Mouse (Mus musculus): ENCODE results near the gene Scp2. TPM values are rescaled to one million over a fixed set of nuclear protein-coding genes. Genes with fewer than 3 reads are reported as not detected.

Scp2 gene
- polyA plus RNA-seq, 1 experiment, result 224 TPM

DNA sequence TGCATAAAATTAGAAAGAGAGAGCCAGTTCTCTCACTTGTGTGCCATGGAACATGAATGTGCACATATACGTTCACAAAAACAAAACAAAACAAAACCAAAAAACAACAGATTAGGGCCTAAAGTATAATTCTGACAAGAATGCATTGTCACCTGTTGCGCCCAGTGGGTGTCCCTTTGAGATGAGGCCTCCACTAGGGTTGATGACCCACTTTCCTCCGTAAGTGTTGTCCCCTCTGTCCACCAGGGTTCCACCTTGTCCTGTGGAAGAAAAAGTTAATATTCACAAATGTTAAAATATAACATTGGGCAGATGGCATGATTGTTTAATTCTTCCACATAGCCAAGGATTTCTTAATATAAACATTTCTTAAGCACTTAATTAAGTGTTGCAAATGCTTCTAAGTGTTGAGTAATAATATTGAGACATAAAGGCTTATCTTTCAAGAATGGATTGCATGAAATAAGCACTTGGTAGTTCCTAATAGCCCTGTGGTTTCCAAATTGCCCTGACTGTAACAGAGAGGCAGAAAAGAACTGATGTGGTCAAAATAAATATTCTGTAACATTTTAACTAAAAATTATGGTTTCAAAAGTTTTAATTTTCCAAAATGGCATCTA is 70.5 kb downstream of the Scp2 start:
- TF ChIP-seq POLR2A (IDR thresholded peaks at IDR 0.05; ENCODE audit: borderline replicate concordance, insufficient read depth, low read length), result no peak
- no peak for TF ChIP-seq CTCF (IDR thresholded peaks at IDR 0.05; ENCODE audit: borderline replicate concordance, insufficient read depth, low read depth, low read length)
- H3K27me3 ChIP-seq (ENCODE audit: control insufficient read depth, insufficient read depth, low read length), result no peaks in the 10 kb centered on the region
- DNase-seq, result no peak
- H3K4me1 ChIP-seq (ENCODE audit: control insufficient read depth, insufficient read depth, low read length), result no peaks in the 10 kb centered on the region
- 81% methylated on average over 3 of the region's 3 CpGs for WGBS
- H3K4me3 ChIP-seq (replicated peaks; ENCODE audit: insufficient read depth, low read depth, low read length), result no peak overlapping the region
- no peak overlapping the region for H3K27ac ChIP-seq (ENCODE audit: insufficient read depth, low read length)

- WGBS, result 68% methylated on average over 3 of the region's 3 CpGs
- no peak overlapping the region for H3K4me3 ChIP-seq (replicated peaks; ENCODE audit: insufficient read depth, low read depth, low read length)
Observed at GRCm38 (mm10) chr4:108072086-108072485, 72.7 kb downstream of the Scp2 start.

DNA sequence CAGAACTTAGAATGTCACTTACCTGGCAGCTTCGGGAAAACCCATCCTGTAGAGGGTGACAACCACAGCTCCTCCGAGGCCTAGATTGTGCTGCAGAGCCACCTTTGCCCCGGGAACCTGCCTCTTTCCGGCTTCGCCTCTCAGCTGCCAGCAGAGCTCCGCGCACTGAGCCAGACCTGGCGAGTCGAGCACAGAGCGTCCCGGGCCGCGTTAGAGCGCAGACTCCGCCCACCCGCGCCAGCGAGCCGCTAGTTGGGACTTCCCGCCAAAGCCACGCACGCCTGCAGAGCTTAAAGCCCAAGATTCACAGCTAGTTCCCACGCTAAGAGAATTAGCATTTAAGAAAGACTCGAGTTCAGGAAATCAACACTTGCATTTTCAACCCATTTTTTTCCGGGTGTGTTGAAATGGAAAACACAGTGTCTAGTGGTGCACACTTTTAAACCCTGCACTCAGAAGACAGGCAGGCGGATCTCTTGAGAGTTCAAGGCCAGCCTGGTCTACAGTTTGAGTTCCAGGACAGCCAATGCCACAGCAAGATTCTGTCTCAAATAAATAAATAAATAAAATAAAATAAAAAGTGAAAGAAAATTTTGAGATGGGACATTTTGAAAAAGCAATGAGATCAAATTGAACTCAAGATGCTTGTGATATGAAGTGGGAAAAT is 73.4 kb downstream of the Scp2 start:
- no peak for TF ChIP-seq CTCF (IDR thresholded peaks at IDR 0.05; ENCODE audit: borderline replicate concordance, insufficient read depth, low read depth, low read length)
- peak; percentile 46; the same call in 1 of the 2 replicates for TF ChIP-seq POLR2A (IDR thresholded peaks at IDR 0.05; ENCODE audit: borderline replicate concordance, insufficient read depth, low read length)
- no peaks in the 10 kb centered on the region for H3K4me1 ChIP-seq (ENCODE audit: control insufficient read depth, insufficient read depth, low read length)
- H3K27ac ChIP-seq (ENCODE audit: insufficient read depth, low read length), result no peak overlapping the region; the same call in 1 of the 2 replicates
- 2% methylated on average over 26 of the region's 26 CpGs for WGBS
- H3K4me3 ChIP-seq (replicated peaks; ENCODE audit: insufficient read depth, low read depth, low read length), result peak overlapping the region; percentile 68
- H3K27me3 ChIP-seq (ENCODE audit: control insufficient read depth, insufficient read depth, low read length), result no peaks in the 10 kb centered on the region
- peak; percentile 94 to 96 for DNase-seq

More at GRCm38 (mm10) chr4:108072086-108072485, 72.7 kb downstream of the Scp2 start:
- peak in 1 of 2 experiments; percentile 28 for DNase-seq
- Histone ChIP-seq H3K27me3 (ENCODE audit: control insufficient read depth, insufficient read depth, low read length) (no peaks in the 10 kb centered on the region), H3K27ac (ENCODE audit: insufficient read depth, low read length) (no peak overlapping the region), H3K4me1 (ENCODE audit: control insufficient read depth, insufficient read depth, low read length) (no peaks in the 10 kb centered on the region)
- no peak for TF ChIP-seq CTCF (IDR thresholded peaks at IDR 0.05; ENCODE audit: borderline replicate concordance, insufficient read depth, low read depth, low read length)
- no peak for TF ChIP-seq POLR2A (IDR thresholded peaks at IDR 0.05; ENCODE audit: borderline replicate concordance, insufficient read depth, low read length)

GRCm38 (mm10) chr4:108070723-108071122 is 74.1 kb downstream of the Scp2 start:
- peak; percentile 27 to 35 for DNase-seq
- Histone ChIP-seq H3K27ac (ENCODE audit: insufficient read depth, low read length) (no peak overlapping the region), H3K4me3 (replicated peaks; ENCODE audit: insufficient read depth, low read depth, low read length) (peak overlapping the region; percentile 68), H3K4me1 (ENCODE audit: control insufficient read depth, insufficient read depth, low read length) (no peaks in the 10 kb centered on the region), H3K27me3 (ENCODE audit: control insufficient read depth, insufficient read depth, low read length) (no peaks in the 10 kb centered on the region)
- TF ChIP-seq CTCF (IDR thresholded peaks at IDR 0.05; ENCODE audit: borderline replicate concordance, insufficient read depth, low read depth, low read length) (no peak), POLR2A (IDR thresholded peaks at IDR 0.05; ENCODE audit: borderline replicate concordance, insufficient read depth, low read length) (no peak)
- WGBS, result 2% methylated on average over 8 of the region's 8 CpGs

DNA sequence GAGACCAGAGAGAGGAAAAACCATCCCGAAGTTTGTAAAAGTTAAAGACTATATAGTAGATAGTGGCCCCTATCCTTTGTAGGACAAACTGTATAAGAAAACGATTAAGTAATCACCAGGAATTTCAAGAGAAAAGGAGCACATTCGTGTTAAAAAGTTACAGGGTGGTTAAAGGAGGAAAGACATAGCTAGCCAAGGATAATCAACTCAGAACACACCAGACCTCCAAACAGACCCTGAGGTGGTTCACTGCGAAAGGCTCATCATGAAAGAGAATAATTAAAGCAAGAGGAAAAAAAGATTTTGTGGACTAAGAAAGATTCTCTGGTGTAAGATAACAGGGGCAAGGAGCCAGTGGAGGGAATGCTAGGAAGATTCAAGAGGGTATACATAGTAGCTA is 74.5 kb downstream of the Scp2 start:
- H3K4me3 ChIP-seq (replicated peaks; ENCODE audit: insufficient read depth, low read depth, low read length), result peak overlapping the region; percentile 68
- no peak for DNase-seq
- H3K4me1 ChIP-seq (ENCODE audit: control insufficient read depth, insufficient read depth, low read length), result no peaks in the 10 kb centered on the region
- no peaks in the 10 kb centered on the region for H3K27me3 ChIP-seq (ENCODE audit: control insufficient read depth, insufficient read depth, low read length)
- 62% methylated on average over 4 of the region's 4 CpGs for WGBS
- TF ChIP-seq CTCF (IDR thresholded peaks at IDR 0.05; ENCODE audit: borderline replicate concordance, insufficient read depth, low read depth, low read length) (no peak), POLR2A (IDR thresholded peaks at IDR 0.05; ENCODE audit: borderline replicate concordance, insufficient read depth, low read length) (no peak)
- no peak overlapping the region for H3K27ac ChIP-seq (ENCODE audit: insufficient read depth, low read length)

GRCm38 (mm10) chr4:108068081-108068480 is 76.7 kb downstream of the Scp2 start:
- WGBS, result 84% methylated on average over 2 of the region's 2 CpGs
- H3K27me3 ChIP-seq (ENCODE audit: control insufficient read depth, insufficient read depth, low read length), result no peaks in the 10 kb centered on the region
- H3K4me3 ChIP-seq (replicated peaks; ENCODE audit: insufficient read depth, low read depth, low read length), result no peak overlapping the region
- no peaks in the 10 kb centered on the region; the same call in 1 of the 2 replicates for H3K4me1 ChIP-seq (ENCODE audit: control insufficient read depth, insufficient read depth, low read length)
- no peak overlapping the region for H3K27ac ChIP-seq (ENCODE audit: insufficient read depth, low read length)
- no peak for DNase-seq
- TF ChIP-seq POLR2A (IDR thresholded peaks at IDR 0.05; ENCODE audit: borderline replicate concordance, insufficient read depth, low read length) (no peak), CTCF (IDR thresholded peaks at IDR 0.05; ENCODE audit: borderline replicate concordance, insufficient read depth, low read depth, low read length) (no peak)

DNA sequence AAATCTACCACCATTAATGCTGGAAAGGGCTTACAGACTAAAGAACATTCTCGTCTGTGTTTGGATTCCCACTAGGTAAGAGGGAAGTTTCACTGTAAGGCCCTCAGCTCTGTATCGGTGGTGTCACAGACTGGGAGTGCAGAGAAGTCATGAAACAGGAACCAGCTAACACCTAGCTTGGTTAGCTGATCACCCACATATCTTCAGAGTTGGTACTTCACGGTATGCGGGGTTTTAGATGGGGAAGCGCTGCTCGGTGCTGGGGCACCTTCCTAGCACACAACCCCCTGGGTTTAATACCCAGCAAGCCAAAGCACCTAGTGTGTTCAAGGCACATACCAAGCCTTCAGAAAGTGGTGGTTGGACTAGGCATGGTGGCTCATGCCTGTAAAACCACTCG is 77.5 kb downstream of the Scp2 start:
- no peak for DNase-seq
- no peak for TF ChIP-seq POLR2A (IDR thresholded peaks at IDR 0.05; ENCODE audit: borderline replicate concordance, insufficient read depth, low read length)
- no peak for TF ChIP-seq CTCF (IDR thresholded peaks at IDR 0.05; ENCODE audit: borderline replicate concordance, insufficient read depth, low read depth, low read length)
- H3K27me3 ChIP-seq (ENCODE audit: control insufficient read depth, insufficient read depth, low read length), result no peaks in the 10 kb centered on the region
- H3K27ac ChIP-seq (ENCODE audit: insufficient read depth, low read length), result no peak overlapping the region
- no peak overlapping the region for H3K4me3 ChIP-seq (replicated peaks; ENCODE audit: insufficient read depth, low read depth, low read length)
- WGBS, result 91% methylated on average over 7 of the region's 7 CpGs
- H3K4me1 ChIP-seq (ENCODE audit: control insufficient read depth, insufficient read depth, low read length), result no peaks in the 10 kb centered on the region; the same call in 1 of the 2 replicates

- Histone ChIP-seq H3K27me3 (ENCODE audit: control insufficient read depth, insufficient read depth, low read length) (no peaks in the 10 kb centered on the region), H3K27ac (ENCODE audit: insufficient read depth, low read length) (no peak overlapping the region), H3K4me1 (ENCODE audit: control insufficient read depth, insufficient read depth, low read length) (no peaks in the 10 kb centered on the region; the same call in 1 of the 2 replicates), H3K4me3 (replicated peaks; ENCODE audit: insufficient read depth, low read depth, low read length) (no peak overlapping the region)
- 89% methylated on average over 4 of the region's 4 CpGs for WGBS
- no peak for DNase-seq
- TF ChIP-seq CTCF (IDR thresholded peaks at IDR 0.05; ENCODE audit: borderline replicate concordance, insufficient read depth, low read depth, low read length) (no peak), POLR2A (IDR thresholded peaks at IDR 0.05; ENCODE audit: borderline replicate concordance, insufficient read depth, low read length) (no peak)
Observed at GRCm38 (mm10) chr4:108066569-108066968, 78.2 kb downstream of the Scp2 start.
